Mouse (Mus musculus) midbrain, embryonic 12.5 days (tissue): ENCODE measurements around the gene Ephb3. TPM values are rescaled to one million over a fixed set of nuclear protein-coding genes. Genes with fewer than 3 reads are reported as not detected.

ENCODE experiments used
- ATAC-seq: fragments of 200-750 bp; cut with Nextera tagmentation; 2 replicates; pipeline ENCODE4 v1.8.0; 2017; ENCODE audit warnings: low read depth, moderate TSS enrichment, moderate library complexity; ENCODE audit not compliant: low FRiP score
- H3K27ac ChIP-seq: fragments of 300-500 bp; sonication (generic); replicated peaks from 2 replicates; pipeline ENCODE4 v1.5.1; 2016; ENCODE audit warnings: mild to moderate bottlenecking
- H3K27me3 ChIP-seq: fragments of 300-500 bp; sonication (generic); 2 replicates; pipeline ENCODE4 v1.6.1; 2016; ENCODE audit warnings: mild to moderate bottlenecking
- H3K36me3 ChIP-seq: fragments of 300-500 bp; sonication (generic); 2 replicates; pipeline ENCODE4 v1.6.1; 2016
- H3K4me1 ChIP-seq: fragments of 300-500 bp; sonication (generic); 2 replicates; pipeline ENCODE4 v1.6.1; 2016
- H3K4me2 ChIP-seq: fragments of 300-500 bp; sonication (generic); replicated peaks from 2 replicates; pipeline ENCODE4 v1.6.1; 2016; ENCODE audit warnings: mild to moderate bottlenecking, moderate library complexity
- H3K4me3 ChIP-seq: fragments of 300-500 bp; sonication (generic); 2 replicates; pipeline ENCODE4 v1.5.1; 2016; ENCODE audit warnings: mild to moderate bottlenecking
- H3K9ac ChIP-seq: fragments of 300-500 bp; sonication (generic); replicated peaks from 2 replicates; pipeline ENCODE4 v1.6.1; 2016; ENCODE audit warnings: mild to moderate bottlenecking, moderate library complexity
- H3K9me3 ChIP-seq: fragments of 300-500 bp; sonication (generic); 2 replicates; pipeline ENCODE4 v1.6.1; 2016; ENCODE audit warnings: mild to moderate bottlenecking
- WGBS: fragments of 180-500 bp; shearing (Covaris S2); methylation state at CpG from one replicate; pipeline ENCODE4 v1.1.7; 2016; 5-methylcytosine and 5-hydroxymethylcytosine counted together
- microRNA-seq: library from miRNA; unstranded; fragments of <30 nt; microRNA quantifications from one replicate; pipeline ENCODE4, GENCODE M21; 2017
- polyA plus RNA-seq: library from polyadenylated mRNA; unstranded; fragments of >200 nt; fragmentation: Nextera tagmentation; extraction: Ambion mirVana; gene quantifications from 2 replicates; pipeline ENCODE4 v1.2.1, GENCODE M21; 2016

Gene Ephb3
- polyA plus RNA-seq, 1 experiment from 2014 or later: 23.6 TPM

DNA sequence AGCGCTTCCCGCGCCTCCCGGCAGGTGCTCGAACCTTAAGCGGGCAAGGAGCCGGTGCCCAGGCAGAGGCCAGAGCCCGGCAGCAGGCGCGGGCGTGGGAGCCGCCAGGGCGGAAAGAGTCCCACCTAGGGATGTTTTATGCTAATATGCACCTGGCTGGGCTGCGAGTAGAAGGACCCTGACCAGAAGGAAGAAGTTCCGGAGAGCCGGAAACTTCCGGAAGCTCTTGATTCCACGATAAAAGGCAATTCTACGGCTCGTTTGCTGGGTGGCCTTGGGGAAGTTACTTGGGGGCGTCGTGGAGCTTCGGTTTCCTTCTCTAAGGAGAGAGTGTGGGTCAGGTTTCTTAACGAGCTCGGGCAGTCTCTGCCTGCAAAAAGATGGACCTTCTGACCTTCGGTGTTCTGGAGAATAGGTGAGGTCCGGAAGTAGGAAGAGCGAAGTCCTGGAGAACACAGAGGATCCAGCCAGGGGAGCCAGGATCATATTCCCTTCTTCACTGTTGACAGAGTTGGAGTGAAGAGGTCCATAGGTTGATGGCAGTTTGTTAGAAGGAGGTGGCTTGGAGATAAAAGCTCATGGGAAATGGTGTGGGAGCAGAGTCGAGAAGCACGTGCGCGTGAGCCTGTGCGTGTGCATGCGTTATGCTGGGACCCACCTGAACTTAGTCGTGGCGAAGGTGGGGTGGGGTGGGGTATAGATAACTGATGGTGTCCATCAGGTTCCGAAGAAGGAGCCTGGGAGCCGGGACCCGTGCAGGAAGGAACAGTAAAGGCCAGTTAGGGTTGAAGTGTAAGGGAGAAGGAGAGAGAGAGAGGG lies 44.4 kb downstream of the Ephb3 start:
- Histone ChIP-seq H3K9me3 (no peaks in the 10 kb centered on the region), H3K9ac (peak overlapping the region; percentile 53), H3K4me3 (peak overlapping the region; percentile 40), H3K36me3 (no peaks in the 10 kb centered on the region), H3K4me2 (peak overlapping the region; percentile 67), H3K27me3 (peaks cover 79% of the 10 kb centered on the region), H3K27ac (no peak overlapping the region), H3K4me1 (peaks cover 42% of the 10 kb centered on the region)
- ATAC-seq: no peak
- WGBS: 5% methylated on average over 39 of the region's 39 CpGs

DNA sequence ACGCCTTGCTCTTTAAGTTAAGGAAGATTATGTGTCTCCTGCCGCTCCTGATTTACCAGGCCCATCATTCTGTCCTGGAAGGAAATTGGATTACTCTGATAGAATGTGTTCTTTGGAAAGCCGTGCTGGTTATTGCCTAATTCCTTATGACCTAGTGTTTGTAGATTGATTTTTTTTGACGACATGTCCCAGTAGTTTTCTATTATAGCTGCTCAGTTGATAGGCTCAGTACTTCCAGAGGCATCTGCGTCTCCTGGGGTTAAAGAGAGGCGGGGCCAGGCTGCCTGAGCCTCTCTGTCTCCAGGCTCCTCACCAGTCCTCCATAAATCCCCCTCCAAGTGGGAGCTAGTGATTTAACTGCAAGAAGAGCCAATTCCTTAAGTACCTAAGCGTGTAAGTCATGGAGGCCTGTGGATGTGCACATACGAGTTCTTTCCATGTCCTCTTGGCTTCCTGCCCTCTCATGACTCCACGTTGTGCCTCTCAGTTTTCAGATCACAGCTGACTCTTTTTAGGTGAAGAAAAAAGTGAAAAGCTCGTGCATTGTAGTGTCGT lies 47.9 kb downstream of the Ephb3 start:
- ATAC-seq: no peak
- Histone ChIP-seq H3K36me3 (no peaks in the 10 kb centered on the region), H3K4me3 (no peak overlapping the region), H3K27ac (no peak overlapping the region), H3K27me3 (peaks cover 56% of the 10 kb centered on the region), H3K9ac (no peak overlapping the region), H3K9me3 (no peaks in the 10 kb centered on the region), H3K4me2 (no peak overlapping the region), H3K4me1 (peaks cover 20% of the 10 kb centered on the region)
- WGBS: 46% methylated on average over 11 of the region's 11 CpGs

DNA sequence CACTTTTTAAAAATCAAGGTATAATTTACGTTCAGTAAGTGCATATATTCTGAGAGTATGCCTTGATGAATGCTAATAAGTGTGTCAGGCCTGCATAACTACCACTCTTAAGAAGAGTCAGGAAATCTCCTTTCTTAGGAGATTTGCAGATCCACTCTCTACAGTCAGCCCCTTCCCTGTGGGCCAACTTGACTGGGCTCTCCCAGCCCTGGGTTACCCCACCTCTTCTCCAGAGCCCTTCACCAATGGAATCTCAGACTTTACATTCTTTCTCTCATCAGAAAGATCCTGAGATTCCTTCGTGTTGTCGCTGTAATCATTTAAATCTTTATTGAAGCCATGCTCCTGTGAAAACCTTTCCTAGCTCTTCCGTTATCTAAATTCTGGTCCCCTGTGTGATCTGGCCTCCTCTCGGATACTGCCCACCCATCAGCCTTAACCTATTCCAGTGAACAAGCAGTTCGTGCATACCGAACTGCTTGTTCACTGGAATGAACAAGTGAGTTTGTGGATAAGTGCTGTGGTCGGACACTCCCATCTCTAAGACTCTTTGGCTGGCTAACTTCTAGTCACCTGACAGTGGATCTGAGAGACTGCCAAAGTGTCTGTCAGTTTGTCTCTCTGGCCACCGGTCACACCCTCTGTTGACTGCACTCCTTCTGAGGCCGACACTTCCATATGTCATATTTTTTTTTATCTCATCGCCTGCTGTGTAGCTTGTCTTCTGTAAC lies 51.2 kb downstream of the Ephb3 start:
- no peak overlapping the region for H3K27ac ChIP-seq
- no peaks in the 10 kb centered on the region for H3K9me3 ChIP-seq
- H3K4me1 ChIP-seq: 0 out of 2 replicates have a peak, but pooled peaks cover 4% of the 10 kb centered on the region
- no peak overlapping the region for H3K4me2 ChIP-seq
- H3K36me3 ChIP-seq: no peaks in the 10 kb centered on the region
- no peak for ATAC-seq
- WGBS: 87% methylated on average over 11 of the region's 11 CpGs
- no peak overlapping the region for H3K4me3 ChIP-seq
- peaks cover 23% of the 10 kb centered on the region for H3K27me3 ChIP-seq
- no peak overlapping the region for H3K9ac ChIP-seq

DNA sequence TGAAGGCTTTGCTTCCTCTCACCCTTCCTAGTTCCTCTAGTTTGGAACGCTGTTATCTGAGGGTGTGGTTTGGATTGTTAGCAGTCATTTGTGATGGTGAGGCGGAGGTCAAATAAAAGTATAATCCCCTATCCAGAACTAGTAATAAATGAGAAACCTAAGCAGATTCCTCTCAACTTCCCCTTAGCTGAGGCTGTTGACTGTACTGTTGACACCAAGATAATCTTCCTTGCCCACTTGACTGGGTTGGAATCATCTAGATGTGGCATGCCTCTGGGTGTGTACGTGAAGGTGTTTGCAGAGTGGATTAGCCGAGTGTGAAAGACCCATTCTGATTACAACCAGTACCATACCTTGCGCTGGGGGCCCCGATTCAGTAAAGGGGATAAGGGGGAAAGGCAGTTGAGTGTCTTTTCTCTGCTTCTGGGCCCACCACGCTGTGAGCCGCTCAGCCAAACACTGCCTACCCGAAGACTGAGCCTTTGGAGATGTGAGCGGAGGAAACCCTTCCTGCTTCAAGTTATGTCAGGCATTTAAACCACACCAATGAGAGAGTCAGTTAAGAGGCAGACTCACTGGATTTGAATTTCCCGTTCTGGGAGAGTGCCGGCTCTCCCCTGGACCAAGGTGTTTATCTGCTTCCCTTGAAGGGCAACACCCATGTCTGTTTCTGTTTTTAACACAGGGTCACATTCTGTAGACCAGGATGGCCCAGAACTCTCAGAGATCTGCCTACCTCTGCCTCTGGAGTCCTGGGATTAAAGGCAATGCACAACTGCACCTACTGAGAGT lies 52.2 kb downstream of the Ephb3 start:
- 0 out of 2 replicates have a peak, but pooled peaks cover 4% of the 10 kb centered on the region for H3K4me1 ChIP-seq
- no peaks in the 10 kb centered on the region for H3K9me3 ChIP-seq
- H3K27me3 ChIP-seq: peaks cover 15% of the 10 kb centered on the region
- ATAC-seq: no peak
- WGBS: 89% methylated on average over 12 of the region's 12 CpGs
- H3K36me3 ChIP-seq: no peaks in the 10 kb centered on the region
- H3K9ac ChIP-seq: no peak overlapping the region
- H3K4me2 ChIP-seq: no peak overlapping the region
- no peak overlapping the region for H3K27ac ChIP-seq
- no peak overlapping the region for H3K4me3 ChIP-seq

DNA sequence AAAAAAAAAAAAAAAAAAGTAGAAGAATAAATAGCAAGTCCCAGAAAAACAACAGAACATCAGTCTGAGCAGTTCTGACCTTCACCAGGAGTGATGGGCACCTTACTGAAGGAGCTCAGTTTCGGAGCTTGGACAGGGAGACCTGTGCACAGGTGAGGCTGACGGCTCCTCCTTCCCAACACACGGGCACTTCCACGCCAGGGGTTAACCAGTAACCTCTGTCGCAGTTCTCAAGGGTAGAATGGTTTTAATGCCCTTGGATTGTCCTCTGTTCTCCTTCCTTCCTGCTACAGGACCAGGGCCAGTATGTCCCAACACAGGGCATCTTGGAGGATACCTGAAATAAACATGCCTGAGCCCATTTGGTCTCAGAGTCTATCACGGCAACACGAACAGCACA lies 60.9 kb downstream of the Ephb3 start:
- no peak overlapping the region for H3K4me3 ChIP-seq
- no peak overlapping the region for H3K4me2 ChIP-seq
- H3K36me3 ChIP-seq: no peaks in the 10 kb centered on the region
- WGBS: 86% methylated on average over 7 of the region's 7 CpGs
- ATAC-seq: no peak
- H3K4me1 ChIP-seq: peaks cover 9% of the 10 kb centered on the region; the same call in 1 of the 2 replicates
- H3K27ac ChIP-seq: no peak overlapping the region
- no peaks in the 10 kb centered on the region for H3K9me3 ChIP-seq
- no peaks in the 10 kb centered on the region for H3K27me3 ChIP-seq
- H3K9ac ChIP-seq: no peak overlapping the region

DNA sequence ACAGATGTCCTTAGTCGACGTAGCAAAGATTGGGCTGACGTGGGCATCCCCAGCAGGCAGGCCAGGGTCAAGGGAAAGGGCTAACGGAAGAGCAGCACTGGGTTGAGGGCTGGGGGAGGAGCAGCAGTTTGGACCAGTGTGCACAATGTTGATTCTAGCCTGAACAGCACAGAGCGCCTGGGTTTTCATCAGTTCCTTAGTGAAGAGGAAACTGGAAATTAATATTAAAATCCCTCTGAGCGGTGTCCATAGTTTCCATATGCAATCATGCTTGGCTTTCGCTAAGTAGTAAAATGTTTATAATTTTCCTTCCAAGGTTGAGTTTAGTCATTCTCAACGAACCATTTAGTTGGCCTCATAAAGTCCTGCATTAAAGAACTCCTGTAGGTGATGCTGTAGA lies 65.2 kb downstream of the Ephb3 start:
- H3K4me2 ChIP-seq: no peak overlapping the region
- H3K4me1 ChIP-seq: peaks cover 43% of the 10 kb centered on the region
- no peak overlapping the region for H3K4me3 ChIP-seq
- WGBS: 61% methylated on average over 8 of the region's 8 CpGs
- no peak overlapping the region for H3K27ac ChIP-seq
- no peaks in the 10 kb centered on the region for H3K36me3 ChIP-seq
- no peak for ATAC-seq
- no peak overlapping the region for H3K9ac ChIP-seq
- H3K9me3 ChIP-seq: no peaks in the 10 kb centered on the region
- no peaks in the 10 kb centered on the region for H3K27me3 ChIP-seq

DNA sequence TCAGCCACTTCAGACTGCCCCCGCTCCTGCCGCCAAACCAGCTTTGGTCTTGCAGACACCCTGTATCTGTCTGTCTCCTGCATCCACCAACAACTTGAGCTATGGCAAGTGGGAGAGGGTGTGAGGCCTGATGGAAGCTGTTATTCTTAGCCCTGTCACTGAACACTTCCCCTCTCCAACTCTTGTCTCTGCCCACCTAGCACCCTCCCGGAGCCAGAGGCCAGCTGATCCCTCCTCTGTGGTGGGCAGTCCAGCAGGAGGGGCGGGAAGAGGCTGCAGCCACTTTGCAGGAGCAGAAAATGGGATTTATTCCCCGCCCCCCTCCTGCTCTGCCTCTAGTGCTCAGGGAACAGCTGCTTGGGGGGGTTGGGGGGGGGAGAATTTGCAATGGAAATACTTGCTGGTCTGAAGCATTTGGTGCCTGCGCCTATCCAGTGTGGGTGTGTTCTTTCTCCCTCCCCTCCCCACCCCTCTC lies 67.3 kb downstream of the Ephb3 start:
- WGBS: 34% methylated on average over 6 of the region's 6 CpGs
- Histone ChIP-seq H3K27ac (peak overlapping the region; percentile 35), H3K4me3 (no peak overlapping the region), H3K9me3 (no peaks in the 10 kb centered on the region), H3K4me2 (no peak overlapping the region), H3K27me3 (no peaks in the 10 kb centered on the region), H3K4me1 (peaks cover 44% of the 10 kb centered on the region), H3K36me3 (no peaks in the 10 kb centered on the region), H3K9ac (no peak overlapping the region)
- ATAC-seq: peak; percentile 53

DNA sequence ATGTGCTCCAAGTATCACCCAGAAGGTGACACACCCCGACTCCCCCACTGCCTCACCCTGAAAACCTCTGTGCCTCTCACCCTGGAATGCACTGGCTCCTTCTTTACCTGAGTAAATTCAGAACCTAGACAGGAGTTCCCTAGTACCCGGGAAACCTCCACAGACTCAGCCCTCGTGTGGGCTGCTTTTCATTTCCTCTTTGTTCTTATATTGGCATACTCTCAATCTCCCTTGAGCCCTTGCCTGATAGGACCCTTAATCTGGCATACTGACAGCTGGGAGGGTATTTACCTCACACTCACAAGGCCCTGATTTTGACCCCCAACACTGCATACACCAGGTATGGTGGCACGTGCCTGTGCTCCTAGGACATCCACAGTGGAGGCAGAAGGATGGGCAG lies 68.2 kb downstream of the Ephb3 start:
- H3K9ac ChIP-seq: no peak overlapping the region
- H3K4me1 ChIP-seq: peaks cover 44% of the 10 kb centered on the region
- no peaks in the 10 kb centered on the region for H3K9me3 ChIP-seq
- H3K27ac ChIP-seq: peak overlapping the region; percentile 47
- no peak overlapping the region for H3K4me2 ChIP-seq
- H3K4me3 ChIP-seq: no peak overlapping the region
- H3K27me3 ChIP-seq: no peaks in the 10 kb centered on the region
- 56% methylated on average over 4 of the region's 4 CpGs for WGBS
- H3K36me3 ChIP-seq: no peaks in the 10 kb centered on the region
- no peak for ATAC-seq

Small RNAs within 50 kb of the gene (microRNA-seq; reads per million reads assigned to microRNA genes)
- gene Mir7680: not detected

Other genes with a start within 250 kb of the Ephb3 start
- gene Teddm3, start 50.8 kb upstream of the Ephb3 start, polyA plus RNA-seq: not detected in 2 replicates
- 32.5 and 33.3 TPM in 2 replicates for gene Vps8, start 218.4 kb downstream of the Ephb3 start, polyA plus RNA-seq